Mouse (Mus musculus) megakaryocyte, embryonic 14.5 days (primary cell): ENCODE measurements around the gene Plekho1.

Experiments
- FLI1 ChIP-seq: IDR thresholded peaks from 2 replicates; pipeline ENCODE4 v1.6.1; 2012; ENCODE audit warnings: low read length, inconsistent platforms, mixed read lengths
- GATA1 ChIP-seq: IDR thresholded peaks from 3 replicates; pipeline ENCODE4 v1.6.1; 2012; ENCODE audit warnings: mixed read lengths, low read length, inconsistent platforms, borderline replicate concordance

DNA sequence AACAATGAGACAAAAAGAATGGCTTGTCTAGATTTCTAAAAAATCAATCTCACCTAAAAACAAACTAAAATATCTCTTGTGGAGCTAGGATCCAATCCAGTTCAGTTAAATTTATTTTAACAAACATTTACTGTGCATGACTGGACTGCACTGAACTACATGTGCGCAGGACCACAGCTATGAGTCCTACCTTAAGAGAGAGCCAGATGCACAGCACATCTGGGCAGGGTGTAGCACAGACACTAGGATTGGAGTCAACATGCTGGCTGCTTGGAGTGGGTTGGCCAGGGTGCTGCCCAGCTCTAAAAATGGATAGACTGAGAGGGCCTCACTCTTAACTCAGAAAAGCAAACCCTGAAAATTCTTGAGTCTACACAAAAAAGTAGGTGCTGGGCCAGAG lies 5.8 kb upstream of the Plekho1 start:
- TF ChIP-seq GATA1 (no peak), FLI1 (no peak)
